Mouse (Mus musculus) liver, embryonic 14.5 days (tissue): ENCODE measurements around the gene Cenpb.

Experiments
- CTCF ChIP-seq: IDR thresholded peaks from 2 replicates; pipeline ENCODE4 v1.5.1; 2016; ENCODE audit warnings: antibody characterized with exemption, low read depth, control low read depth
- EP300 ChIP-seq: IDR thresholded peaks from 2 replicates; pipeline ENCODE4 v1.6.1; 2016; ENCODE audit warnings: antibody characterized with exemption, low read depth

DNA sequence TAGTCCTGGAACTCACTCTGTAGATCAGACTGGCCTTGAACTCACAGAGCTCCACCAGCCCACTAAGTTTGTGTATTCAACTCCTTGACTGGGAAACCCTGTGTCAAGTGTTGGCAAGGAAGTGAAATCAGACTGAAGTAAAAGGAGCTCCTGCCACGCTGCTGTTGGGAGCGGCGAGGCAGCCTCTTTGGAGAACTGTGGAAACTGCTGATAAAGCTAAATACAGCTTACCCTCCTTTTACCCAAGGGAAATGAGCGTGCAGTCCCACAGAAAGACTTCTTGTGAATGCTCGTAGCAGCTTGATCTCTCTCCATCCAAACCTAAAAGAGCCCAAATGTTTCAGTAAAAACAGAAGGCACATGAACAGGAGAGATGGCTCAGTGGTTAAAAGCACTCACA is 42.7 kb upstream of the Cenpb start:
- no peak; the same call in 1 of the 2 replicates for TF ChIP-seq CTCF
- no peak for TF ChIP-seq EP300
